Mouse (Mus musculus): ENCODE measurements at regions not wholly inside any gene's neighbourhood (a gene's known extent, or its start where the extent isn't known, plus 50 kb on each side); places are given as distances from the start of the nearest gene placed in this dataset.
"Not testable (repeated sequence)": the region's sequence is repeated elsewhere in the genome, so short reads cannot be mapped to it uniquely, and the experiment has no call there.

- Histone ChIP-seq H3K4me1 (no peaks in the 10 kb centered on the region), H3K36me3 (no peaks in the 10 kb centered on the region), H3K9ac (no peak overlapping the region), H3K9me3 (no peaks in the 10 kb centered on the region), H3K4me3 (replicated peaks) (no peak overlapping the region), H3K4me2 (no peak overlapping the region), H3K27ac (no peak overlapping the region), H3K27me3 (replicated peaks) (no peaks in the 10 kb centered on the region)
- no peak for ATAC-seq (ENCODE audit: insufficient read depth, low FRiP score, low read depth)
- 76% methylated on average over 5 of the region's 5 CpGs for WGBS
Measured at GRCm38 (mm10) chr5:132979013-132979412, 435.9 kb upstream of the Auts2 start.

- no peak overlapping the region for H3K4me3 ChIP-seq (replicated peaks)
- WGBS, result 77% methylated on average over 4 of the region's 4 CpGs
- H3K4me1 ChIP-seq, result no peaks in the 10 kb centered on the region
- no peak overlapping the region for H3K4me2 ChIP-seq
- no peak for ATAC-seq (ENCODE audit: insufficient read depth, low FRiP score, low read depth)
- no peak overlapping the region for H3K9ac ChIP-seq
- no peaks in the 10 kb centered on the region for H3K36me3 ChIP-seq
- H3K27me3 ChIP-seq (replicated peaks), result no peaks in the 10 kb centered on the region
- H3K9me3 ChIP-seq, result no peaks in the 10 kb centered on the region
- no peak overlapping the region for H3K27ac ChIP-seq
Measured at GRCm38 (mm10) chr5:132975303-132975932, 432.3 kb upstream of the Auts2 start.

GRCm38 (mm10) chr5:132974876-132975275, 431.7 kb upstream of the Auts2 start:
- WGBS, result 48% methylated on average over 3 of the region's 3 CpGs
- Histone ChIP-seq H3K4me2 (no peak overlapping the region), H3K27me3 (replicated peaks) (no peaks in the 10 kb centered on the region), H3K4me1 (no peaks in the 10 kb centered on the region), H3K4me3 (replicated peaks) (no peak overlapping the region), H3K36me3 (no peaks in the 10 kb centered on the region), H3K27ac (no peak overlapping the region), H3K9me3 (no peaks in the 10 kb centered on the region), H3K9ac (no peak overlapping the region)
- no peak for ATAC-seq (ENCODE audit: insufficient read depth, low FRiP score, low read depth)

- no peaks in the 10 kb centered on the region for H3K9me3 ChIP-seq
- no peak overlapping the region for H3K27ac ChIP-seq
- H3K4me3 ChIP-seq (replicated peaks), result no peak overlapping the region
- H3K27me3 ChIP-seq (replicated peaks), result no peaks in the 10 kb centered on the region
- no peak overlapping the region for H3K4me2 ChIP-seq
- no peak overlapping the region for H3K9ac ChIP-seq
- ATAC-seq (ENCODE audit: insufficient read depth, low FRiP score, low read depth), result no peak
- no peaks in the 10 kb centered on the region for H3K4me1 ChIP-seq
- WGBS, result 73% methylated on average over 7 of the region's 7 CpGs
- no peaks in the 10 kb centered on the region for H3K36me3 ChIP-seq
Measured at GRCm38 (mm10) chr5:132971046-132971445, 427.9 kb upstream of the Auts2 start.

GRCm38 (mm10) chr5:132969376-132969775, 426.2 kb upstream of the Auts2 start:
- H3K27me3 ChIP-seq (replicated peaks), result no peaks in the 10 kb centered on the region
- H3K9me3 ChIP-seq, result no peaks in the 10 kb centered on the region
- H3K27ac ChIP-seq, result no peak overlapping the region
- no peak overlapping the region for H3K9ac ChIP-seq
- H3K4me2 ChIP-seq, result no peak overlapping the region
- 62% methylated on average over 5 of the region's 5 CpGs for WGBS
- ATAC-seq (ENCODE audit: insufficient read depth, low FRiP score, low read depth), result no peak
- no peak overlapping the region for H3K4me3 ChIP-seq (replicated peaks)
- no peaks in the 10 kb centered on the region for H3K4me1 ChIP-seq
- H3K36me3 ChIP-seq, result no peaks in the 10 kb centered on the region

- no peaks in the 10 kb centered on the region for H3K27me3 ChIP-seq (replicated peaks)
- H3K4me2 ChIP-seq, result no peak overlapping the region
- no peak for ATAC-seq (ENCODE audit: insufficient read depth, low FRiP score, low read depth)
- H3K4me3 ChIP-seq (replicated peaks), result no peak overlapping the region
- H3K36me3 ChIP-seq, result no peaks in the 10 kb centered on the region
- 68% methylated on average over 1 of the region's 1 CpGs for WGBS
- no peaks in the 10 kb centered on the region for H3K9me3 ChIP-seq
- no peak overlapping the region for H3K27ac ChIP-seq
- no peak overlapping the region for H3K9ac ChIP-seq
- H3K4me1 ChIP-seq, result no peaks in the 10 kb centered on the region
Measured at GRCm38 (mm10) chr5:132959901-132960300, 416.8 kb upstream of the Auts2 start.

- WGBS, result 30% methylated on average over 5 of the region's 5 CpGs
- H3K9ac ChIP-seq, result no peak overlapping the region
- ATAC-seq (ENCODE audit: insufficient read depth, low FRiP score, low read depth), result no peak
- no peaks in the 10 kb centered on the region for H3K27me3 ChIP-seq (replicated peaks)
- H3K4me1 ChIP-seq, result no peaks in the 10 kb centered on the region
- H3K4me3 ChIP-seq (replicated peaks), result no peak overlapping the region
- H3K36me3 ChIP-seq, result no peaks in the 10 kb centered on the region
- H3K4me2 ChIP-seq, result no peak overlapping the region
- no peaks in the 10 kb centered on the region for H3K9me3 ChIP-seq
- no peak overlapping the region for H3K27ac ChIP-seq
Measured at GRCm38 (mm10) chr5:132956184-132956583, 413.0 kb upstream of the Auts2 start.

GRCm38 (mm10) chr5:132955051-132955450, 411.9 kb upstream of the Auts2 start:
- H3K4me3 ChIP-seq (replicated peaks), result no peak overlapping the region
- H3K9ac ChIP-seq, result no peak overlapping the region
- no peaks in the 10 kb centered on the region for H3K9me3 ChIP-seq
- WGBS, result 90% methylated on average over 8 of the region's 8 CpGs
- ATAC-seq (ENCODE audit: insufficient read depth, low FRiP score, low read depth), result no peak
- H3K4me2 ChIP-seq, result no peak overlapping the region
- no peak overlapping the region for H3K27ac ChIP-seq
- no peaks in the 10 kb centered on the region for H3K4me1 ChIP-seq
- H3K36me3 ChIP-seq, result no peaks in the 10 kb centered on the region
- no peaks in the 10 kb centered on the region for H3K27me3 ChIP-seq (replicated peaks)

- Histone ChIP-seq H3K9ac (no peak overlapping the region), H3K27ac (peak overlapping the region; percentile 48; the same call in 1 of the 2 replicates), H3K36me3 (no peaks in the 10 kb centered on the region), H3K9me3 (no peaks in the 10 kb centered on the region), H3K4me3 (replicated peaks) (no peak overlapping the region), H3K27me3 (replicated peaks) (no peaks in the 10 kb centered on the region), H3K4me1 (no peaks in the 10 kb centered on the region), H3K4me2 (no peak overlapping the region)
- ATAC-seq (ENCODE audit: insufficient read depth, low FRiP score, low read depth), result peak; percentile 58; the same call in 1 of the 2 replicates
- WGBS, result 35% methylated on average over 9 of the region's 9 CpGs
Measured at GRCm38 (mm10) chr5:132933439-132933980, 390.4 kb upstream of the Auts2 start.

- H3K36me3 ChIP-seq; H3K4me1 ChIP-seq; H3K4me3 ChIP-seq (replicated peaks); ATAC-seq (ENCODE audit: insufficient read depth, low FRiP score, low read depth); H3K27ac ChIP-seq; H3K27me3 ChIP-seq (replicated peaks); H3K9me3 ChIP-seq; H3K9ac ChIP-seq; H3K4me2 ChIP-seq: not testable (repeated sequence)
- 87% methylated on average over 12 of the region's 12 CpGs for WGBS
Measured at GRCm38 (mm10) chr5:132929955-132930354, 386.8 kb upstream of the Auts2 start.

GRCm38 (mm10) chr5:132923365-132923764, 380.2 kb upstream of the Auts2 start:
- peak; percentile 79; the same call in 1 of the 2 replicates for ATAC-seq (ENCODE audit: insufficient read depth, low FRiP score, low read depth)
- no peaks in the 10 kb centered on the region for H3K36me3 ChIP-seq
- H3K9ac ChIP-seq, result no peak overlapping the region
- H3K9me3 ChIP-seq, result no peaks in the 10 kb centered on the region
- H3K27ac ChIP-seq, result no peak overlapping the region
- no peak overlapping the region for H3K4me2 ChIP-seq
- no peak overlapping the region for H3K4me3 ChIP-seq (replicated peaks)
- 15% methylated on average over 4 of the region's 4 CpGs for WGBS
- H3K27me3 ChIP-seq (replicated peaks), result no peaks in the 10 kb centered on the region
- H3K4me1 ChIP-seq, result peaks cover 5% of the 10 kb centered on the region

- H3K27me3 ChIP-seq (replicated peaks), result no peaks in the 10 kb centered on the region
- no peak overlapping the region for H3K4me2 ChIP-seq
- H3K9ac ChIP-seq, result no peak overlapping the region
- H3K27ac ChIP-seq, result no peak overlapping the region
- no peaks in the 10 kb centered on the region for H3K9me3 ChIP-seq
- no peak overlapping the region for H3K4me3 ChIP-seq (replicated peaks)
- WGBS, result 53% methylated on average over 2 of the region's 2 CpGs
- no peaks in the 10 kb centered on the region for H3K4me1 ChIP-seq
- H3K36me3 ChIP-seq, result no peaks in the 10 kb centered on the region
- ATAC-seq (ENCODE audit: insufficient read depth, low FRiP score, low read depth), result no peak
Measured at GRCm38 (mm10) chr5:132909056-132909455, 365.9 kb upstream of the Auts2 start.

GRCm38 (mm10) chr5:132908220-132908619, 365.1 kb upstream of the Auts2 start:
- Histone ChIP-seq H3K36me3 (no peaks in the 10 kb centered on the region), H3K27ac (no peak overlapping the region), H3K9me3 (no peaks in the 10 kb centered on the region), H3K4me1 (no peaks in the 10 kb centered on the region), H3K9ac (no peak overlapping the region), H3K4me2 (no peak overlapping the region), H3K27me3 (replicated peaks) (no peaks in the 10 kb centered on the region), H3K4me3 (replicated peaks) (no peak overlapping the region)
- WGBS, result 86% methylated on average over 8 of the region's 8 CpGs
- no peak for ATAC-seq (ENCODE audit: insufficient read depth, low FRiP score, low read depth)

All from stomach, embryonic 15.5 days (tissue).